Mouse (Mus musculus) stomach, embryonic 16.5 days (tissue): ENCODE results near the gene Tnfrsf11a. TPM values are rescaled to one million over a fixed set of nuclear protein-coding genes. Genes with fewer than 3 reads are reported as not detected.
A peak's percentile ranks its signal among the peaks of the same experiment; 100 is the strongest.

Experiments
- ATAC-seq: fragments of 200-750 bp; cut with Nextera tagmentation; 2 replicates; pipeline ENCODE4 v1.8.0; 2017; ENCODE audit warnings: moderate number of reproducible peaks, moderate TSS enrichment; ENCODE audit not compliant: insufficient read depth, low FRiP score
- H3K27ac ChIP-seq: fragments of 300-500 bp; sonication (generic); 2 replicates; pipeline ENCODE4 v1.5.1; 2014; ENCODE audit warnings: low read length
- H3K27me3 ChIP-seq: fragments of 300-500 bp; sonication (generic); 2 replicates; pipeline ENCODE4 v1.6.1; 2014; ENCODE audit warnings: low read length, control low read depth, mixed read lengths; ENCODE audit not compliant: control insufficient read depth, insufficient read depth
- H3K36me3 ChIP-seq: fragments of 300-500 bp; sonication (generic); 2 replicates; pipeline ENCODE4 v1.6.1; 2014; ENCODE audit warnings: low read length; ENCODE audit not compliant: control insufficient read depth, insufficient read depth
- H3K4me1 ChIP-seq: fragments of 300-500 bp; sonication (generic); 2 replicates; pipeline ENCODE4 v1.6.1; 2014; ENCODE audit warnings: low read length, control low read depth, mixed read lengths; ENCODE audit not compliant: control insufficient read depth, insufficient read depth
- H3K4me2 ChIP-seq: fragments of 300-500 bp; sonication (generic); 2 replicates; pipeline ENCODE4 v1.6.1; 2014; ENCODE audit warnings: low read depth, low read length, mixed read lengths
- H3K4me3 ChIP-seq: fragments of 300-500 bp; sonication (generic); replicated peaks from 2 replicates; pipeline ENCODE4 v1.5.1; 2014; ENCODE audit warnings: mild to moderate bottlenecking, low read length
- H3K9ac ChIP-seq: fragments of 300-500 bp; sonication (generic); 2 replicates; pipeline ENCODE4 v1.6.1; 2014; ENCODE audit warnings: low read length
- H3K9me3 ChIP-seq: fragments of 300-500 bp; sonication (generic); replicated peaks from 2 replicates; pipeline ENCODE4 v1.6.1; 2016; ENCODE audit warnings: low read length, control low read depth; ENCODE audit not compliant: control insufficient read depth
- WGBS: fragments of 180-500 bp; shearing (Covaris S2); extraction: QIAGEN DNeasy Blood & Tissue Kit; methylation state at CpG from one replicate; pipeline ENCODE4 v1.1.7; 2014; 5-methylcytosine and 5-hydroxymethylcytosine counted together
- polyA plus RNA-seq: library from polyadenylated mRNA; unstranded; fragments of >200 nt; fragmentation: Nextera tagmentation; extraction: Ambion mirVana; gene quantifications from 2 replicates; pipeline ENCODE4 v1.2.1, GENCODE M21; 2015

The Tnfrsf11a gene
- polyA plus RNA-seq, 1 experiment from 2014 or later: 1.8 TPM

- H3K27me3 ChIP-seq: no peaks in the 10 kb centered on the region
- no peaks in the 10 kb centered on the region for H3K9me3 ChIP-seq
- H3K4me3 ChIP-seq: no peak overlapping the region
- H3K36me3 ChIP-seq: no peaks in the 10 kb centered on the region
- H3K4me2 ChIP-seq: no peak overlapping the region
- 83% methylated on average over 6 of the region's 6 CpGs for WGBS
- no peak for ATAC-seq
- H3K9ac ChIP-seq: no peak overlapping the region
- no peak overlapping the region for H3K27ac ChIP-seq
- H3K4me1 ChIP-seq: peaks cover 5% of the 10 kb centered on the region
Measured at GRCm38 (mm10) chr1:105876589-105876988, 96.1 kb downstream of the Tnfrsf11a start.

GRCm38 (mm10) chr1:105877808-105878207 lies 97.3 kb downstream of the Tnfrsf11a start:
- H3K9me3 ChIP-seq: no peaks in the 10 kb centered on the region
- H3K27ac ChIP-seq: no peak overlapping the region
- 77% methylated on average over 5 of the region's 5 CpGs for WGBS
- ATAC-seq: no peak
- no peaks in the 10 kb centered on the region for H3K27me3 ChIP-seq
- H3K4me3 ChIP-seq: no peak overlapping the region
- H3K9ac ChIP-seq: no peak overlapping the region
- no peaks in the 10 kb centered on the region for H3K36me3 ChIP-seq
- H3K4me2 ChIP-seq: no peak overlapping the region
- H3K4me1 ChIP-seq: peaks cover 5% of the 10 kb centered on the region

GRCm38 (mm10) chr1:105878416-105878815 lies 97.9 kb downstream of the Tnfrsf11a start:
- Histone ChIP-seq H3K27me3 (no peaks in the 10 kb centered on the region), H3K4me3 (no peak overlapping the region), H3K27ac (no peak overlapping the region), H3K4me1 (peaks cover 5% of the 10 kb centered on the region), H3K36me3 (no peaks in the 10 kb centered on the region), H3K4me2 (no peak overlapping the region), H3K9ac (no peak overlapping the region), H3K9me3 (no peaks in the 10 kb centered on the region)
- no peak for ATAC-seq
- WGBS: 89% methylated on average over 11 of the region's 11 CpGs

GRCm38 (mm10) chr1:105880555-105881304 lies 100.2 kb downstream of the Tnfrsf11a start:
- peak; percentile 68; the same call in 1 of the 2 replicates for ATAC-seq
- Histone ChIP-seq H3K4me1 (peaks cover 5% of the 10 kb centered on the region), H3K9ac (peak overlapping the region; percentile 46; the same call in 1 of the 2 replicates), H3K36me3 (no peaks in the 10 kb centered on the region), H3K9me3 (no peaks in the 10 kb centered on the region), H3K4me2 (peak overlapping the region; percentile 45), H3K27ac (peak overlapping the region; percentile 67), H3K4me3 (peak overlapping the region; percentile 25), H3K27me3 (no peaks in the 10 kb centered on the region)
- WGBS: 21% methylated on average over 25 of the region's 25 CpGs

- H3K36me3 ChIP-seq: no peaks in the 10 kb centered on the region
- H3K9me3 ChIP-seq: no peaks in the 10 kb centered on the region
- ATAC-seq: no peak
- H3K4me2 ChIP-seq: no peak overlapping the region
- H3K9ac ChIP-seq: peak overlapping the region; percentile 46; the same call in 1 of the 2 replicates
- H3K4me3 ChIP-seq: no peak overlapping the region
- H3K27me3 ChIP-seq: no peaks in the 10 kb centered on the region
- H3K27ac ChIP-seq: peak overlapping the region; percentile 67
- 70% methylated on average over 7 of the region's 7 CpGs for WGBS
- H3K4me1 ChIP-seq: peaks cover 5% of the 10 kb centered on the region
Measured at GRCm38 (mm10) chr1:105881466-105881865, 100.9 kb downstream of the Tnfrsf11a start.

GRCm38 (mm10) chr1:105883498-105883897 lies 103.0 kb downstream of the Tnfrsf11a start:
- H3K4me3 ChIP-seq: no peak overlapping the region
- peaks cover 5% of the 10 kb centered on the region for H3K4me1 ChIP-seq
- no peaks in the 10 kb centered on the region for H3K27me3 ChIP-seq
- no peaks in the 10 kb centered on the region for H3K36me3 ChIP-seq
- no peaks in the 10 kb centered on the region for H3K9me3 ChIP-seq
- no peak overlapping the region for H3K4me2 ChIP-seq
- H3K27ac ChIP-seq: no peak overlapping the region
- 76% methylated on average over 2 of the region's 2 CpGs for WGBS
- ATAC-seq: no peak
- no peak overlapping the region for H3K9ac ChIP-seq

- Histone ChIP-seq H3K9me3 (no peaks in the 10 kb centered on the region), H3K9ac (no peak overlapping the region), H3K4me1 (peaks cover 5% of the 10 kb centered on the region), H3K27me3 (no peaks in the 10 kb centered on the region), H3K4me2 (no peak overlapping the region), H3K4me3 (no peak overlapping the region), H3K36me3 (no peaks in the 10 kb centered on the region), H3K27ac (no peak overlapping the region)
- ATAC-seq: no peak
- WGBS: 79% methylated on average over 1 of the region's 1 CpGs
Measured at GRCm38 (mm10) chr1:105885101-105885500, 104.6 kb downstream of the Tnfrsf11a start.

- Histone ChIP-seq H3K9me3 (no peaks in the 10 kb centered on the region), H3K9ac (no peak overlapping the region), H3K27me3 (no peaks in the 10 kb centered on the region), H3K27ac (no peak overlapping the region), H3K36me3 (no peaks in the 10 kb centered on the region), H3K4me2 (no peak overlapping the region), H3K4me3 (no peak overlapping the region), H3K4me1 (peaks cover 5% of the 10 kb centered on the region)
- 73% methylated on average over 5 of the region's 5 CpGs for WGBS
- no peak for ATAC-seq
Measured at GRCm38 (mm10) chr1:105885575-105885974, 105.1 kb downstream of the Tnfrsf11a start.

GRCm38 (mm10) chr1:105886358-105886757 lies 105.8 kb downstream of the Tnfrsf11a start:
- ATAC-seq: peak; percentile 30; the same call in 1 of the 2 replicates
- Histone ChIP-seq H3K9ac (no peak overlapping the region), H3K27ac (no peak overlapping the region), H3K4me1 (no peaks in the 10 kb centered on the region; the same call in 1 of the 2 replicates), H3K36me3 (no peaks in the 10 kb centered on the region), H3K9me3 (no peaks in the 10 kb centered on the region), H3K4me3 (no peak overlapping the region), H3K4me2 (no peak overlapping the region), H3K27me3 (no peaks in the 10 kb centered on the region)
- 54% methylated on average over 5 of the region's 5 CpGs for WGBS
